Mouse (Mus musculus): ENCODE measurements around the gene Sec16a. TPM values are rescaled to one million over a fixed set of nuclear protein-coding genes. Genes with fewer than 3 reads are reported as not detected.
A peak's percentile ranks its signal among the peaks of the same experiment; 100 is the strongest.
"Not testable (repeated sequence)": the region's sequence is repeated elsewhere in the genome, so short reads cannot be mapped to it uniquely, and the experiment has no call there.

Gene Sec16a
- polyA plus RNA-seq, 1 experiment from 2014 or later: 49.4 TPM

- no peaks in the 10 kb centered on the region for H3K27me3 ChIP-seq
- in situ Hi-C loops (cut with MboI; ENCODE audit: low pct_unique_long_range_greater_than_20kb): no loop called here
- POLR2A ChIA-PET: interaction anchor here (0.5 to 1.5 kb wide), 3 partner anchors 10 to 167 kb away, joined by 3 read pairs; partner anchors contain the start of genes Entr1 and Pmpca
- no peak for ATAC-seq
- CTCF ChIA-PET: interaction anchor here (1.0 to 2.1 kb wide), 2 partner anchors 10 to 73 kb away, joined by 4 to 6 read pairs; partner anchors contain the start of gene Inpp5e
- no peak for TF ChIP-seq CTCF (IDR thresholded peaks at IDR 0.05)
- DNase-seq (ENCODE audit: low read depth, low spot score): no peak
Observed at GRCm38 (mm10) chr2:26398978-26399377, 46.0 kb downstream of the Sec16a start.

DNA sequence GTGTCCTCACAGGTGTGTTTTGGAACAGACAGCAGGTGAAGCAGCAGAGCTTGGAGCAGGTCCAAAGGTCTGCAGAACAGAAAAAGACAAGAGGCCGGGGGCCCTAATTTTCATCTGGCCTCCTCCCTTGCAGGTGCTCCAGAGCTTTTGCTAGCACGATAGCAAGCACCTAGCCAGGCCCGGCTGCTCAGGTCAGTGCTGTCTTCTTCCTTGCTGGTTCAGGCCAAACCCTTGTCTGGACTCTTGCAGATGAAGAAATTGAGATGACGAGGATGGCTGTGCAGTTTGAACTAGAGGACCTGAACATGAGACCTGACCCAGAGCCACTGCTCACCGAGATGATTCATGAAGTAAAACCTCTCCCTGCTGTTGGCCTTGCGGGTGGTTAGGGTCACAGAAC is 53.4 kb downstream of the Sec16a start:
- no peaks in the 10 kb centered on the region for H3K27me3 ChIP-seq
- no peak for TF ChIP-seq CTCF (IDR thresholded peaks at IDR 0.05)
- ChIA-PET CTCF (interaction anchor here (1.1 to 3.8 kb wide), 3 partner anchors 12 to 17 kb away, joined by 3 to 11 read pairs (median 4); partner anchors contain the start of gene Inpp5e), POLR2A (no interaction called here)
- in situ Hi-C loops (cut with MboI; ENCODE audit: low pct_unique_long_range_greater_than_20kb): no loop called here
- DNase-seq (ENCODE audit: low read depth, low spot score) (no peak), ATAC-seq (no peak)

DNA sequence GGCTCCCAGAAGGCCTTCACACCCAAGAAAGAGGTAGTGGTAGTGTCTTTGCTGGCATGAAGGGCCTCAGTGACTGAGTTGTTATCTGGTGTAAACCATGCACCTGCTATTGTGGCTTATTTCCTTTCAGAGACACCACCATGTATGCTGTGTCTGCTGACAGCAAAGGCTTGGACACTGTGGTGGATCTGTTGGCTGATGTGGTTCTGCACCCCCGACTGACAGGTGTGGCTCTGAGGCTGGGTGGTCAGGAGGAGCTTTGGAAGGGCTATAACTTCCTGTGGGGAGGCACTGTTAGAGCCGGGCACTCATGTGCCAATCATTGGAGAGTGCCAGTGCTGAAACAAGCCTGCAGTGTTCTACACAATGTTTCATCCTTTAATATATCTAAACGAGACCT is 54.1 kb downstream of the Sec16a start:
- ChIA-PET POLR2A (interaction anchor here (1.0 kb wide), 1 partner anchor 11 kb away, joined by 3 read pairs; no protein-coding TSS in a partner anchor), CTCF (interaction anchor here (0.9 to 3.8 kb wide), 4 partner anchors 12 to 91 kb away, joined by 3 to 11 read pairs (median 4); partner anchors contain the start of gene Inpp5e)
- no peaks in the 10 kb centered on the region for H3K27me3 ChIP-seq
- no peak for TF ChIP-seq CTCF (IDR thresholded peaks at IDR 0.05)
- in situ Hi-C loops (cut with MboI; ENCODE audit: low pct_unique_long_range_greater_than_20kb): no loop called here
- no peak for DNase-seq (ENCODE audit: low read depth, low spot score)
- no peak for ATAC-seq

DNA sequence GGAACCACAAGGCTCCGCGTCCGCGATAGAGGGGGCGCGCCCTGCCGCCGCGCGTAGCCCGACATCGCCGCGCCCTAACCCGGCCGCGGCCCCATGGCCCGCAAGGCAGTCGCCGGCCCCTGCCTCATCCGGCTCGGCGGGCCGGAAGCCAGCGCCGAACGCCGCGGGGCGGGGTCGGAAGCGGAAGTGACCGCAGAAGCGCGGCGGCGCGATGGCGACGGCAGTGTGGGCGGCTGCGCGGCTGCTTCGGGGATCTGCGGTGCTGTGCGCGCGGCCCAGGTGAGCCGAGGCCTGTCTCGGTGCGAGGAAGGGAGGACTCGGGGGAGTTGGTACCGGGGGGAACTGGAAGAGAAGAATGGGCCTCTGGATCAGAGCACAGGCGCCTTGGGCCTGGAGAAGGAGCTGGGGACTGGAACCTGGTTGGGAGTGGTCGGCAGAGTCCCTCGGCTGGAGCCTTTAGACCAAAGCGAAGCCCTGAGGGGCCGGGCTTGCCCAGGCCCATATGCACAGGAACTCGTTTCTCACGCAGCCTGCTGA is 55.8 kb downstream of the Sec16a start, which contains the start of the genes Entr1 and Pmpca:
Entr1 (minus strand) TSS at position 163 of the 537 bp plus-strand sequence.
Pmpca (plus strand) TSS at position 186 of the 537 bp plus-strand sequence.
- CTCF ChIA-PET: interaction anchor here (1.1 to 3.8 kb wide), 2 partner anchors 10 to 20 kb away, joined by 3 to 11 read pairs; partner anchors contain the start of gene Inpp5e
- in situ Hi-C loops (cut with MboI; ENCODE audit: low pct_unique_long_range_greater_than_20kb): no loop called here

GRCm38 (mm10) chr2:26388682-26389153 is 56.3 kb downstream of the Sec16a start:
- ATAC-seq: peak; percentile 49
- TF ChIP-seq CTCF (IDR thresholded peaks at IDR 0.05): no peak

More for the DNA sequence above, 55.8 kb downstream of the Sec16a start, which contains the start of the genes Entr1 and Pmpca:
- DNase-seq (ENCODE audit: low read depth, low spot score) (peak; percentile 15), ATAC-seq (peak; percentile 83)
- no peaks in the 10 kb centered on the region for H3K27me3 ChIP-seq
- POLR2A ChIA-PET: interaction anchor here (0.9 to 1.1 kb wide), 2 partner anchors 9 to 10 kb away, joined by 3 to 4 read pairs; partner anchors contain the start of gene Snapc4
- no peak for TF ChIP-seq CTCF (IDR thresholded peaks at IDR 0.05)

DNA sequence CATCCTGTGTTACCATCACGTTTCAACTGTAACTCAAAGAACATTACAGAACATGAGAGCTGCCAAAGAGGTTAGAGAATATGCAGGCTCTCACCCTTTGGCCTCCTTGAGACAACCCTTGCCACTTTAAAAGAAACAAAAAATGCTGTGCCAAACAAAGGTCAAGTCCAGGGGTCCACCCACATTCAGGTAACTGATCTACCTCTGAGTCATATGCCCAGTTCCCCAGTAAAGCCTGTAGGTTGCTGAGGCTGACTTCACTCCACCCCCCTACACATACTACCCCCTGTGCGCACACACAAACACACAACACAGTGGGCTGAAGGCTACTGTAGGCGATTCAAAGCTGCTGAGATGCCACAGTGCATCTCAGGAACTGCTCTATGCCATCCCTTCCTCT is 57.3 kb downstream of the Sec16a start:
- in situ Hi-C loops (cut with MboI; ENCODE audit: low pct_unique_long_range_greater_than_20kb): no loop called here
- H3K27me3 ChIP-seq: no peaks in the 10 kb centered on the region
- TF ChIP-seq CTCF (IDR thresholded peaks at IDR 0.05): no peak
- POLR2A ChIA-PET: interaction anchor here (1.3 kb wide), 1 partner anchor 47 kb away, joined by 3 read pairs; no protein-coding TSS in a partner anchor
- DNase-seq (ENCODE audit: low read depth, low spot score): no peak
- no peak for ATAC-seq
- CTCF ChIA-PET: interaction anchor here (1.2 kb wide), 1 partner anchor 24 kb away, joined by 3 read pairs; no protein-coding TSS in a partner anchor

More at GRCm38 (mm10) chr2:26388682-26389153, 56.3 kb downstream of the Sec16a start:
- no peak for DNase-seq (ENCODE audit: low read depth, low spot score)
- no peaks in the 10 kb centered on the region for H3K27me3 ChIP-seq
- in situ Hi-C loops (cut with MboI; ENCODE audit: low pct_unique_long_range_greater_than_20kb): no loop called here
- ChIA-PET CTCF (interaction anchor here (1.1 to 3.8 kb wide), 2 partner anchors 9 to 20 kb away, joined by 3 to 11 read pairs; partner anchors contain the start of gene Inpp5e), POLR2A (interaction anchor here (0.8 to 1.1 kb wide), 3 partner anchors 8 to 20 kb away, joined by 3 to 4 read pairs (median 3); partner anchors contain the start of gene Snapc4)

DNA sequence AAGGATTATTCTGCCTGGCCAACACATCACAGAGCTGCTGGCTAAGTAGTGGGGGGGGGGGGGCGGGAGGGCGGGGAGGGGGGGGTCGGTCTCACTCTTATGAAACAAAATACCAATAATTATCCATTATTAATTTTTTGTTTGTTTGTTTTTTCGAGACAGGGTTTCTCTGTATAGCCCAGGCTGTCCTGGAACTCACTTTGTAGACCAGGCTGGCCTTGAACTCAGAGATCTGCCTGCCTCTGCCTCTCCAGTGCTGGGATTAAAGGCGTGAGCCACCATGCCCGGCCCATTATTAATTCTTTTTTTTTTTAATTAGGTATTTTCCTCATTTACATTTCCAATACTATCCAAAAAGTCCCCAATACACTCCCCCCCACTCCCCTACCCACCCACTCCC is 64.1 kb downstream of the Sec16a start:
- CTCF ChIA-PET; H3K27me3 ChIP-seq; DNase-seq (ENCODE audit: low read depth, low spot score); in situ Hi-C loops (cut with MboI; ENCODE audit: low pct_unique_long_range_greater_than_20kb); ATAC-seq: not testable (repeated sequence)
- POLR2A ChIA-PET: interaction anchor here (0.8 to 1.4 kb wide), 2 partner anchors 8 to 13 kb away, joined by 3 to 4 read pairs; no protein-coding TSS in a partner anchor

GRCm38 (mm10) chr2:26380131-26380771 is 64.8 kb downstream of the Sec16a start, which contains the start of gene Snapc4:
Gene Snapc4, minus strand, starts transcription at chr2:26380653.
- CTCF ChIA-PET: interaction anchor here (1.4 kb wide), 1 partner anchor 8 kb away, joined by 3 read pairs; no protein-coding TSS in a partner anchor
- POLR2A ChIA-PET: interaction anchor here (0.8 to 1.4 kb wide), 3 partner anchors 8 to 29 kb away, joined by 3 to 4 read pairs (median 3); no protein-coding TSS in a partner anchor

GRCm38 (mm10) chr2:26372396-26372795 is 72.6 kb downstream of the Sec16a start:
- CTCF ChIA-PET: interaction anchor here (1.4 kb wide), 1 partner anchor 11 kb away, joined by 6 read pairs; no protein-coding TSS in a partner anchor
- H3K27me3 ChIP-seq: no peaks in the 10 kb centered on the region
- POLR2A ChIA-PET: interaction anchor here (1.5 kb wide), 1 partner anchor 20 kb away, joined by 3 read pairs; the partner anchor contains the start of gene Dnlz
- in situ Hi-C loops (cut with MboI; ENCODE audit: low pct_unique_long_range_greater_than_20kb): no loop called here
- no peak for TF ChIP-seq CTCF (IDR thresholded peaks at IDR 0.05)
- DNase-seq (ENCODE audit: low read depth, low spot score) (no peak), ATAC-seq (peak; percentile 54)

More at GRCm38 (mm10) chr2:26380131-26380771, 64.8 kb downstream of the Sec16a start, which contains the start of gene Snapc4:
- in situ Hi-C loops (cut with MboI; ENCODE audit: low pct_unique_long_range_greater_than_20kb): no loop called here
- ATAC-seq (peak; percentile 71), DNase-seq (ENCODE audit: low read depth, low spot score) (peak; percentile 13)
- H3K27me3 ChIP-seq: no peaks in the 10 kb centered on the region
- TF ChIP-seq CTCF (IDR thresholded peaks at IDR 0.05): no peak

DNA sequence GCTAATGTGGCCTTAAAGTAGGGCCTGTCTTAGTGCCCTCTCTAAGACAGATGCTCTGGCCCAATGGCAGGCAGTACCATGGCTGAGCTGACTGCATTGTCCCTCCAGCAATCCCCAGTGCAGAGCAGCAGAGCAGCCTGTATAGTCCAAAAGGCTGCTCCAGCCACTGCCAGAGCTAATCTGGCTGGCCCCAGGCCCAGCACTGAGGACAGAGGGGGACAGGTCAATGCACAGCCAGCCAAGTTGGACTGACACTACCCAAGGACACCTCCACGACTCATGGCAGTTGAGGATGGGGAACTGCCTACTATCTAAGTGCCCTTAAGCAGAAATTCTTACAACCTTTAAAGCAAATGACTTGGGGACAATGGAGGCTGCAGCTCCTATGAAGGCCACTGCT is 76.4 kb downstream of the Sec16a start:
- CTCF ChIA-PET: no interaction called here
- TF ChIP-seq CTCF (IDR thresholded peaks at IDR 0.05): no peak
- DNase-seq (ENCODE audit: low read depth, low spot score) (no peak), ATAC-seq (no peak)
- no peaks in the 10 kb centered on the region for H3K27me3 ChIP-seq
- POLR2A ChIA-PET: no interaction called here
- in situ Hi-C loops (cut with MboI; ENCODE audit: low pct_unique_long_range_greater_than_20kb): no loop called here

Data from Patski (cell line).